ENCODE assay signal across 8 mouse cellular contexts in the genomic region with DNA sequence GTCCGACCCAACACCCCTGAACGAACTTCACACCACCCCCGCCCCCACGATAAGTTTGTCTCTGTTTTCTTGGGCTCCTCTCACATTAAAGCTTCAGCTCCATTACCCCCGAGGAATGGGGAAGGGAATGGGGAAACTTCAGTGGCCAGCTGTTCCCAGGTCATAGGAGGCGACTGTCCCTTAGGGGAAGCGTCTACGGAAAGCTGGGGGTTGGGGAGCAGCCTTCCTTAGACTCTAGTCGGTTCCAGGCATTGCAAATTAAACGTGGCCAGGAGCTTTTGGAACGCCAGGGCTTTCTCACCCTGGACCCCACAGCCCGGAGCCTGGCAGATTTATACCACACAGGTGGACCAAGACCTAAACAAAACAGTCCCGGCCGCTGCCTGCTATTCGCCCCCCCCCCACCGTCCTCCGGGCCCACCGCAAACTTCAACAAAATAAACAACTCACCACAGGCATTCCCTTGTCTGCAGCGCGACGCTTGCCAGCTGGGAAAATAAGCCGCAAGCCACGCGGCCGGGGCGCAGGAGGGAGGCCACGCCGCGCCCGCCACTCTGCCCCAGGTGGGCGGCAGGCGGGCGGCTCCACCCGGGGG. TPM values are rescaled to one million over a fixed set of nuclear protein-coding genes. Genes with fewer than 3 reads are reported as not detected.
DNase-seq lines count a peak whose midpoint lies in the region; ATAC-seq lines count a peak whose summit lies in the region.

No protein-coding gene starts in this region.

- DNase-seq in lung, postnatal 4 days, result no peak
- no peak for DNase-seq in midbrain, embryonic 10.5 days (ENCODE audit: low spot score)
- DNase-seq in right cerebral cortex, postnatal 36 days (ENCODE audit: low spot score in 2 of 2), result no peak
- DNase-seq in thymus, postnatal 4 days, result no peak
- no peak for DNase-seq in adrenal gland, postnatal 25 days

- no peak for ATAC-seq in lung, embryonic 16.5 days (ENCODE audit: low read depth)
- ATAC-seq in forebrain, embryonic 13.5 days, result no peak
- ATAC-seq in intestine, embryonic 15.5 days, result no peak

- WGBS in lung, embryonic 16.5 days, result under 1% methylated on average over 34 of the region's 34 CpGs
- 0% methylated on average over 34 of the region's 34 CpGs for WGBS in forebrain, embryonic 13.5 days
- WGBS in intestine, embryonic 15.5 days, result under 1% methylated on average over 32 of the region's 34 CpGs
- WGBS in midbrain, embryonic 10.5 days, result under 1% methylated on average over 34 of the region's 34 CpGs

- peaks cover 2% of the 10 kb centered on the region; the same call in 1 of the 2 replicates for H3K27me3 ChIP-seq in lung, embryonic 16.5 days (ENCODE audit: control insufficient read depth, insufficient read depth, low read depth, low read length)
- H3K27me3 ChIP-seq in forebrain, embryonic 13.5 days, result no peaks in the 10 kb centered on the region
- H3K27me3 ChIP-seq in intestine, embryonic 15.5 days (replicated peaks), result no peaks in the 10 kb centered on the region
- H3K27me3 ChIP-seq in midbrain, embryonic 10.5 days (ENCODE audit: low read depth, poor library complexity, severe bottlenecking), result peaks cover 14% of the 10 kb centered on the region; the same call in 1 of the 2 replicates

- H3K4me1 ChIP-seq in lung, embryonic 16.5 days (replicated peaks; ENCODE audit: control insufficient read depth, insufficient read depth, low read length), result peaks cover 11% of the 10 kb centered on the region
- H3K4me1 ChIP-seq in forebrain, embryonic 13.5 days, result peaks cover 38% of the 10 kb centered on the region
- H3K4me1 ChIP-seq in intestine, embryonic 15.5 days (replicated peaks), result peaks cover 10% of the 10 kb centered on the region; the same call in 1 of the 2 replicates
- peaks cover 52% of the 10 kb centered on the region for H3K4me1 ChIP-seq in midbrain, embryonic 10.5 days

- peak overlapping the region; percentile 74 for H3K9ac ChIP-seq in lung, embryonic 16.5 days (ENCODE audit: low read length)
- peak overlapping the region; percentile 86 for H3K9ac ChIP-seq in forebrain, embryonic 13.5 days
- H3K9ac ChIP-seq in intestine, embryonic 15.5 days, result peak overlapping the region; percentile 68

- peak overlapping the region; percentile 86 for H3K4me2 ChIP-seq in lung, embryonic 16.5 days (ENCODE audit: low read depth, low read length)
- peak overlapping the region; percentile 85 for H3K4me2 ChIP-seq in forebrain, embryonic 13.5 days
- peak overlapping the region; percentile 94 for H3K4me2 ChIP-seq in intestine, embryonic 15.5 days (replicated peaks)

- H3K36me3 ChIP-seq in lung, embryonic 16.5 days (ENCODE audit: control insufficient read depth, insufficient read depth, low read length), result no peaks in the 10 kb centered on the region
- H3K36me3 ChIP-seq in forebrain, embryonic 13.5 days (ENCODE audit: poor library complexity, severe bottlenecking), result no peaks in the 10 kb centered on the region
- H3K36me3 ChIP-seq in intestine, embryonic 15.5 days, result no peaks in the 10 kb centered on the region
- H3K36me3 ChIP-seq in midbrain, embryonic 10.5 days, result no peaks in the 10 kb centered on the region

- no peaks in the 10 kb centered on the region for H3K9me3 ChIP-seq in lung, embryonic 16.5 days (ENCODE audit: control insufficient read depth, low read length)
- no peaks in the 10 kb centered on the region for H3K9me3 ChIP-seq in forebrain, embryonic 13.5 days (replicated peaks)
- H3K9me3 ChIP-seq in intestine, embryonic 15.5 days, result no peaks in the 10 kb centered on the region
- H3K9me3 ChIP-seq in midbrain, embryonic 10.5 days (replicated peaks), result no peaks in the 10 kb centered on the region

- H3K4me3 ChIP-seq in lung, embryonic 16.5 days (ENCODE audit: low read length), result peak overlapping the region; percentile 60
- peak overlapping the region; percentile 70 for H3K4me3 ChIP-seq in forebrain, embryonic 13.5 days
- H3K4me3 ChIP-seq in intestine, embryonic 15.5 days (replicated peaks), result peak overlapping the region; percentile 65
- H3K4me3 ChIP-seq in midbrain, embryonic 10.5 days, result peak overlapping the region; percentile 79

- peak overlapping the region; percentile 62 for H3K27ac ChIP-seq in lung, embryonic 16.5 days (ENCODE audit: low read length)
- peak overlapping the region; percentile 88 for H3K27ac ChIP-seq in forebrain, embryonic 13.5 days
- peak overlapping the region; percentile 95 for H3K27ac ChIP-seq in intestine, embryonic 15.5 days
- H3K27ac ChIP-seq in midbrain, embryonic 10.5 days (replicated peaks), result peak overlapping the region; percentile 94

RNA-seq across cellular contexts. Expression of gene Rgmb, which starts 0.6 kb away (rescaled TPM):
- 10.5 and 12.4 TPM in 2 replicates for polyA plus RNA-seq in lung, embryonic 16.5 days (2015; fragmentation: Nextera tagmentation; extraction: Ambion mirVana)
- 39.2 and 44.4 TPM in 2 replicates for polyA plus RNA-seq in forebrain, embryonic 13.5 days (2015; fragmentation: Nextera tagmentation; extraction: Ambion mirVana)
- polyA plus RNA-seq in intestine, embryonic 15.5 days (2015; fragmentation: Nextera tagmentation; extraction: Ambion mirVana), result 30.5 and 32.5 TPM in 2 replicates
- polyA plus RNA-seq in midbrain, embryonic 10.5 days (2016; fragmentation: Nextera tagmentation; extraction: Ambion mirVana), result 27.6 and 43.0 TPM in 2 replicates
- 12.5 and 18.1 TPM in 2 replicates for total RNA-seq in adrenal gland, postnatal 25 days (2021)
